Mouse (Mus musculus) megakaryocyte-erythroid progenitor cell, adult 5-6 weeks (primary cell): ENCODE results near the gene 4933427D14Rik. TPM values are rescaled to one million over a fixed set of nuclear protein-coding genes. Genes with fewer than 3 reads are reported as not detected.

ENCODE experiments used
- ATAC-seq: replicated peaks from 2 replicates; pipeline ENCODE4 v1.8.0; 2016; ENCODE audit warnings: mild to moderate bottlenecking, inconsistent platforms; ENCODE audit not compliant: severe bottlenecking, poor library complexity, low FRiP score, low TSS enrichment
- total RNA-seq, 2 experiments: library from RNA; stranded (forward) in 1 of 2; stranded (reverse) in 1 of 2; fragments of 200-1000, 215-1000 nt in 1 of 2; fragments of >200 nt in 1 of 2; fragmentation: Nextera tagmentation in 1 of 2; gene quantifications; 2 replicates each; pipeline ENCODE4 v1.2.3; 2014 to 2017

The 4933427D14Rik gene
- total RNA-seq (2014; fragmentation: Nextera tagmentation) (15.7 and 22.5 TPM in 2 replicates), total RNA-seq (2017) (11.4 and 18.2 TPM in 2 replicates)

- peak; percentile 91 for ATAC-seq
These were observed at the start of gene 4933427D14Rik, which contains the start of gene Txndc17 for GRCm38 (mm10) chr11:72207204-72207833. Gene 4933427D14Rik, minus strand, starts transcription at chr11:72207459. Gene Txndc17, plus strand, starts transcription at chr11:72207547.

DNA sequence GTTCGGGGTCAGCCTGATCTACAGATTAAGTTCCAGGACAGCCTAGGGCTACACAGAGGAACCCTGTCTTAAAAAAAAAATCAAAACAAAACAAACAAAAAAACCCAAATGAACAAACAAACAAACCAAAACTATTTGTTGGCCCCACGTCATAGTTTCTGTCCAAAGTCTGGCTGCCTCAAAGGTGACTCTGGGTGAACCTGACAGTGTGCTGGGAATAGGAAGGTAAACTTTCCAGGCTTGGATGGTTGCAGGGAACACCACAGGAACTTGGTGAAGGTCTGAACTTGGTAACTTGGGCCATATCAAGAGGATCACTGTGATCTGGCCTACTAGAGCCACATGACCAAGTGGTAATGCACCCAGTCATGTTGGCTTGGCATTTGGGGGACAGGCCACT, 49.2 kb upstream of the 4933427D14Rik start:
- no peak for ATAC-seq

GRCm38 (mm10) chr11:72255629-72256028, 48.4 kb upstream of the 4933427D14Rik start:
- no peak for ATAC-seq

DNA sequence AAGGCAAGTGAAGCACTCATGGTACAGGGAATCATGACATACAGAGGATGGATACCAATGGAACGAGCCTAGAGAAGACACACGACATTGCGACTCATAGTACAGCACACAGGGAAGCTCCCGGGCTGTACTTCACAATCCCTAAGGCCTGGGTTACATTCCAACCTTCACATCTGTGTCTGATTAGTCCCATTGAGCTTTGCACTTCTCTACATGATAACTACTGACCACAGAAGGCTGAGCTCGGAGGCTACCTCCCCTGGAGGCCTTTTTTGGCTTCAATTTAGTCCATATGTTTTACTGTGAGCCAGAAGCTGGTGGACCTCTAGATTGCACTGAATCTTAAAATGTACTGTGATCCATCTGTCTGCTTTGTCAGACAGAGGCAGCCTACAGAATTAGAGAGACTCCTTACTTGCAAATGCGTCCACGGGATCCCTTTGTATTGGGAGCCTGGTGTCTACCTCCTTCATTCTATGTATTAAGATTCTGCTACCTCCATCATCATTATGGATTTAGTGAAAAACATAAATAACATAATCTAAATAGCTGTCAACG, 38.0 kb upstream of the 4933427D14Rik start:
- ATAC-seq: no peak

DNA sequence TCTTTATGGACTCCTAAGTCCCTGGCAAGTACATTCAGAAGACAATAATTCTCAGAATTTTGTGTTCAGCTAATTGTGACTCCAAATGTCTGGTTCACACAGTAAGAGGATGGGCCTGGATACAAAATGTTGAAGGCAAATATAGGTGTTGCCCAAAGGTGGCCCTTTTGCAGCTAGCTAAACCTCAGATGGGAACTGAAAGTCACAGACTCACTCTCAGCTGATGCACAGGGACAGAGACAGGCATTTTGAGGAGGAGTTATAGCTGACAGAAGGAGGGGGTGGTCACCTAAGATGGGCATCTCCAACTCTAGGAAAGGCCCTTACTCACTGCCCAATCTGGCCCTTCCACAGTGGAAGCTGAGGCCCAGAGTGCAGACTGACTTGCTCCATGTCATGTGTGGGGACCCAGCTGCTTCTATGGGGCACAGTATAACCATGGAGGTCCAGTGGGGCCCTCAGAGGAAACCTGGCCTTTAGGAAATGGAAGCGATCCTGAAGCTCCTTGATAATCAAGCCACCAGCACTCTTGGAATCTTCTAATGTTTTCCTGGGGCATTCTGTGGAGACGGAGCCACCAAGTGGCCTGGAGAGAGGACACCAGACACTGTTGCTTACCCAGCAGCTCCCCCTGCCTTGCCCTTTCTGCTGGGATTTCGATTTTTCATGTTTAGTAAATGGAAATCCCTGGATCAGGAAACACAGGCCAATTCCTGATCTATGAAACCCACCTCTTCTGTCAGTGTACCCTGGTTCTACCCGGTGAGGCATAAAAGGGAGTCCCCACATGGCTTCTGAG, 33.0 kb upstream of the 4933427D14Rik start:
- ATAC-seq: no peak

DNA sequence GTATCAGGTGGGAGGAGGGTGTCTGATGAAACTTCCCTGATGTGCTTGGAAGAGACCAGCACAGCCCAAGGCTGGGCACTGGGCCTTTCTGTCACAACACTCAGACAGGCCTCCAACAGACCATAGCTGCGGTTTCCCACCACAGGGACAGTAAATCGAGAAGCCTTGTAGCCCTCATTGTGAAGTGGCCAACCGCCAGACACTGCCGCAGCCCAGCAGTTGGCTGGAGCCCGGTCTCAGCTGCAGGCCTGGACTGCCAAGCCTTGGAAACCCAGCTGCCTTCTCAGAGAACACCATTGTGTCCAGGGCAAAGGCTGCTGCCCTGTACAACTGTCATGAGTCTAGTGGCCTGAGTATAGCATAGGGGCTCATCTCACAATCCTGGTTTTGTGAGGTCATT, 26.8 kb upstream of the 4933427D14Rik start:
- ATAC-seq: no peak

DNA sequence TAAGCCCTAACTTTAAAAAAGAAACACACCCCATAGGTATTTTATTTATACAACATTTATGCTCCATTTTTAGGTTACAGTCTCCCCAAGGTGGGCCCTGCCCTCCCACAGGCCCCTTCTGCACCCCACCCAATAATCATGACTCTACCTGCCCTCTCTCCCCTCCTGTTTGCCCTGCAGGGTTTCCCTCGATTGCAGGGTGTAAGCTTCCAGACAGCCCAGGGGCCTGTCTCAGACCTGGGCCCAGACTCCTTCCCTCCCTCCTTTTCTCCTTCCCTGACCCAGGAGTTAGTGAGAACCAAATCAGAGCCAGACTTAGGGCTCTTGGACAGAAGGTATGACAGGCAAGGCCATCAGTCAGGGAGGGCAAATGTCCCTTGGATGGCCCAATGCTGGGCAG, 25.7 kb upstream of the 4933427D14Rik start:
- no peak for ATAC-seq

DNA sequence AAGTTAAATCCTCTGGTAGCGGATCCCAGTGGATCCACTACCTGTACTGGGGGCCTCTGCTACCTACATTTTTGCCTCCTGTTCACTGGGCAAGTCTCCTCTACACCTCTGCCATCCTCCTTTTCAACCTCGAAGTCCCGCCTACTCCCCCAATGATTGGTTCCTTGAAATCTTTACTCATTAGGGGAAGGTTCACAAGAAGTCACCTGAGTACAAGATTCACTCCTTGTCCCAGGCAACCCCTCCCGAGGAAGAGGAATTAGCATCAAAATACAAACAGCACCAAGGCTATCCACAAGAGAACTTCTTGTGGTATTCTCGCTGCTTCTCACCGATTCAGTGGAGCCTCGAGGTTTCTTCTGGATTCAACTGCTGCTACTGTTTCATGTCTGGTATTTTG, 24.8 kb upstream of the 4933427D14Rik start:
- no peak for ATAC-seq

DNA sequence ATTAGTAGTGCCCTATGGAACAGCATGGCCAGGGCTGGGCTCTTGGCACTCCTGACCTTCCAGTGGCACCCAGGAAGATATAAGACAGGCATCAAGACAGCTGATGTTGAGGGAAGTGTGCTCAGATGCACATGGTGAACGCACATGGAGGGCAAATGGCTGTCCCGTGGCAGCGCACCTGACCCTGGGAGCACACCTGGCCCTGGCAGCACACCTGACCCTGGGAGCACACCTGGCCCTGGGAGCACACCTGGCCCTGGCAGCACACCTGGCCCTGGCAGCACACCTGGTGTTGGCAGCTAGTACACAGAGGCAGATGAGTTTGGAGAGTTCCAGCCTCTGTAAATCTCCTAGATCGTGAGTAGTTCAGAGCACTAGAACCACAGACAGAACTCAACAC, 21.3 kb upstream of the 4933427D14Rik start:
- ATAC-seq: no peak

GRCm38 (mm10) chr11:72226901-72227300, 19.6 kb upstream of the 4933427D14Rik start:
- no peak for ATAC-seq

DNA sequence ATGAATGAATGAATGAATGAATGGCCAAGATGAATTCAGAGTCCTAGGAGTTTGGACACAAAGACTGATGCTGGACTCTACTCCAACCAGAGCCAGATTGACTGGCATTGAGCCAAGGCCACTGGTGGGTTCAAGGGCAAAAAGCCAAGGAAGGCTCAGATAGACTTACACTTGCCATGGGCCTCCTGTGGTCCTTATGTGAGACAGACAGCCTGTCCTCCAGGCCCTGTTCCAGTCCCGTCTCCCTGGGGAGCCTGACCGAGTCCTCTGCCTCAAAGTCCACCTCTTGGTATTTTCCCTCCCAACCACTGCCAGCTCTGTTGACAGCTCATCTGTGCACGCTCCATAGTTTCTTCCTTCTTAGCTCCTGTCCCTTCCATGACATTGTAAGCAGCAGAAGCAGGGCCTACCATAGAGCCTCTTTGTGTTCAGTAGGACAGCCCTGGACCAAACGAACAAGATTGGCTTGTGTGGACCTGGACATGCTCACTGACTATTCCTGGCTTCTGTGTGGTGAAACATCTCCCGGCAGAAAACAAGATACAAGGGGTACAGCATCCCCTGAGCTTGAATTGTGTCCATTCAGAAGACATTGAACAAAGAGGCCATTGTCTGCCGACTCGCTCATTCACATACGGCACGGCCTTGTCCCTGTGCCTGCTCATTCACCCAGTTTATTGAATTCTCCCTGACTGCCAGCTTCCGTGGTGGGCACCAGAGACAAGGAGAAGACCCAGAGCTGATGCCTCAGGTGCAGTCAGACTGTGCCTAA, 18.9 kb upstream of the 4933427D14Rik start:
- ATAC-seq: no peak

DNA sequence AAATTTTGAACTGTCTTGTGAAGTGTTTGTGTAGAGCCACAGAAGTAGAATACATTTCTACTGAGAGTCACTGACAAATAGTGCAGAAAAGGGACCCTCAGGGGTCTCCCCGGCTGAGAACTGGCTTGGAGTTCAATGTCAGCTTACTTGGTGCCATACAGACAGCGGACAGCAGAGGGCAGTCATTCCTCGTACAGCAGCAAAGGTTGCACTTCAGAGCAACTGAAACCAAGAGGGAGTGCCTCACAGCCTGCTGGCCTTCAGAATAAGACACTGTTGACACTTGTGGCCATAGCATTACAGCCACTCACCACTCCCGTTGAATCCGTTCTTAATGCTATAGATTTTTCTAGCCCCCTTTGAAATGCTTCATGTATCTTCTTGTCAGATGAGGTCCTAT, 17.6 kb upstream of the 4933427D14Rik start:
- peak; percentile 84 for ATAC-seq

- ATAC-seq: no peak
These were observed 16.2 kb upstream of the 4933427D14Rik start for GRCm38 (mm10) chr11:72223414-72223813.

GRCm38 (mm10) chr11:72221278-72221677, 14.0 kb upstream of the 4933427D14Rik start:
- ATAC-seq: peak; percentile 88

DNA sequence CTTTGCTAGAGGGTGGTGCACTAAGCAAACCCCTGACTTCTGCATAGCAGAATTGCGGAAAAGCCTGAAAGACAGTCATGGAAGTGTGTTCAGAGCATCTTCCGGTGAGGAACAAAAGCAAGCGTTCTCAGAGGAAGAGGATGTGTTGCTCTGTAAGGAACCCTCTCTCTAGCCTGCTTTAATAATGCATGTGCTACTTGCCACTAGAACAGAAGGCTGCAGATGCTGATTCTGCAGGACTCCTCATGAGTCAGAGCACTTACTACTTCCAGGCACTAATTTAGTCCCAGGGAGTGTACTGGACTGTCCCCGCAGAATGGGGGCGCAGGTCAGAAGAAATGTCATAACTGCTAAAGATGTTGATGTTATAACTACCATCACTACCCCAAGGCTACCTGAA, 9.9 kb upstream of the 4933427D14Rik start:
- no peak for ATAC-seq

- ATAC-seq: peak; percentile 76
These were observed 8.1 kb upstream of the 4933427D14Rik start, which contains the start of gene Med31 for GRCm38 (mm10) chr11:72215410-72215797. Gene Med31, minus strand, starts transcription at chr11:72215592.

DNA sequence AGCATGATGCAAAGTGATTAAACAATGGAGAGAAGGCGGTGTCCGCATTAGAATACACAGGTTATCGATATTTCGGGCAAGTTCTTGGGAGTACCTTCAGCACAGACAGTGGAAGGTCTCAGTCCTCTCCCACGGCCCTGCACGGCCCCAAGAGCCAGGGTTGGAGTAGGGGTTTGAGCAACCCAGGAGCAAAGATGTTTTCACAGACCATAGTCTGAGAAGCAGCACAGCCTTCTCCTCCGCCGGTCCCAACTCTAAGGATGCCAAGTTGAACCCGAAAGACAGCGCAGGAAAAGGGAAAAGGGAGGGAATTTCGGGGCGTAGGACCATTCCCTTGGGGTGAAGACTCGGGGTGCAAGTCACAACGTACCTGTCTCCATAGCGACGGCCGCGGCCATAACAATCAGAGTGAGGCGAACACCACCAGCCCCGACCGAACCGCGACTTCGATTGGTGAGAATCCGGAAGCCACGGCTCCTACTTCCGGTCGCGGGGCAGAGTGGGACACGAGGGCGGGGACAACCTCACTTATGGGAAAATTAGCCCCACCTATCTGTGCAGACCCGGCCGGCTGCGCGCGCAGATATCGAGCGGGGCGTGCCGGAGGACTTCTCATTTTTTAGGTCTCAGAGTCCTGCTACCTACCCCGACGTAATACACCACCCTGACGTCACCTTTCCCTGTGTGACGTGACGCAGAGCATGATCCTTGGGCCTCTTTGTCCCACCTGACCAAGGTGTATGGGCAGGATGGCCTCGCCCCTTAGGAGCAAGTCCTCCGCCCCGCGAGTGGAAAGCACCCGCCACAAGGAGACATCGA, 7.5 kb upstream of the 4933427D14Rik start:
- ATAC-seq: peak; percentile 99

GRCm38 (mm10) chr11:72207834-72208377, 647 bp upstream of the 4933427D14Rik start:
- ATAC-seq: no peak
